Mouse (Mus musculus): ENCODE data around the gene Apof. TPM values are rescaled to one million over a fixed set of nuclear protein-coding genes. Genes with fewer than 3 reads are reported as not detected.
A peak's percentile ranks its signal among the peaks of the same experiment; 100 is the strongest.

Gene Apof
- total RNA-seq, 1 experiment from 2014 or later: 9.7 TPM

- DNase-seq: no peak
Observed at GRCm38 (mm10) chr10:128298243-128298642, 29.8 kb downstream of the Apof start.

GRCm38 (mm10) chr10:128298702-128299171 is 30.3 kb downstream of the Apof start, which contains the start of gene Il23a:
Il23a (minus strand) TSS chr10:128298752.
- no peak for DNase-seq

GRCm38 (mm10) chr10:128302357-128302756 is 33.9 kb downstream of the Apof start:
- no peak for DNase-seq

- no peak for DNase-seq
Observed at GRCm38 (mm10) chr10:128302785-128303125, 34.3 kb downstream of the Apof start.

- peak; percentile 98 for DNase-seq
Observed at GRCm38 (mm10) chr10:128303126-128304021, 34.9 kb downstream of the Apof start, which contains the start of gene Pan2. Pan2 (plus strand) TSS chr10:128303335.

- DNase-seq: no peak
Observed at GRCm38 (mm10) chr10:128309654-128310053, 41.2 kb downstream of the Apof start.

- peak; percentile 71 for DNase-seq
Observed at GRCm38 (mm10) chr10:128310177-128310576, 41.7 kb downstream of the Apof start.

GRCm38 (mm10) chr10:128310902-128311301 is 42.4 kb downstream of the Apof start:
- DNase-seq: no peak

GRCm38 (mm10) chr10:128315578-128315977 is 47.1 kb downstream of the Apof start:
- no peak for DNase-seq

Other genes with a start within 250 kb of the Apof start
- gene Naca, start 233.1 kb upstream of the Apof start, total RNA-seq (2021): 566 and 612 TPM in 2 replicates
- gene Ptges3, start 209.7 kb upstream of the Apof start, total RNA-seq (2021): 167 and 204 TPM in 2 replicates
- gene Atp5b, start 185.4 kb upstream of the Apof start, total RNA-seq (2021): 2,437 and 2,492 TPM in 2 replicates
- gene Baz2a, start 177.1 kb upstream of the Apof start, total RNA-seq (2021): 52.2 and 73.2 TPM in 2 replicates
- gene Rbms2, start 88.4 kb upstream of the Apof start, total RNA-seq (2021): 84.6 and 85.7 TPM in 2 replicates
- 1.3 and 5.5 TPM in 2 replicates for gene Gls2, start 74.2 kb upstream of the Apof start, total RNA-seq (2021)
- gene Spryd4, start 56.9 kb upstream of the Apof start, total RNA-seq (2021): 15.3 and 18.0 TPM in 2 replicates
- not detected in 2 replicates for gene Mip, start 42.8 kb upstream of the Apof start, total RNA-seq (2021)
- 14.1 and 20.7 TPM in 2 replicates for gene Timeless, start 36.6 kb upstream of the Apof start, total RNA-seq (2021)
- gene Apon, start 14.6 kb upstream of the Apof start, total RNA-seq (2021): 0.30 and 2.8 TPM in 2 replicates
- 37.2 and 52.6 TPM in 2 replicates for gene Stat2, start 1.9 kb downstream of the Apof start, total RNA-seq (2021)
- gene Il23a, start 30.1 kb downstream of the Apof start, total RNA-seq (2021): not detected in 2 replicates
- 28.9 and 32.7 TPM in 2 replicates for gene Pan2, start 34.7 kb downstream of the Apof start, total RNA-seq (2021)
- 164 and 206 TPM in 2 replicates for gene Cnpy2, start 53.8 kb downstream of the Apof start, total RNA-seq (2021)
- gene Cs, start 69.1 kb downstream of the Apof start, total RNA-seq (2021): 287 and 317 TPM in 2 replicates
- gene Coq10a, start 100.3 kb downstream of the Apof start, total RNA-seq (2021): 74.4 and 80.2 TPM in 2 replicates
- 72.3 and 75.1 TPM in 2 replicates for gene Ankrd52, start 108.4 kb downstream of the Apof start, total RNA-seq (2021)
- not detected in 2 replicates for gene Slc39a5, start 132.6 kb downstream of the Apof start, total RNA-seq (2021)
- 74.6 and 75.0 TPM in 2 replicates for gene Nabp2, start 142.8 kb downstream of the Apof start, total RNA-seq (2021)
- 35.9 and 44.4 TPM in 2 replicates for gene Rnf41, start 143.0 kb downstream of the Apof start, total RNA-seq (2021)
- gene Smarcc2, start 190.6 kb downstream of the Apof start, total RNA-seq (2021): 107 and 125 TPM in 2 replicates
- 791 and 820 TPM in 2 replicates for gene Myl6, start 225.5 kb downstream of the Apof start, total RNA-seq (2021)
- 5.0 and 6.9 TPM in 2 replicates for gene Myl6b, start 230.0 kb downstream of the Apof start, total RNA-seq (2021)

Measured in adrenal gland, postnatal 25 days (tissue).